Mouse (Mus musculus) ES-Bruce4 (cell line): ENCODE measurements around the gene Mrpl33.

Experiments used
- CTCF ChIP-seq: IDR thresholded peaks from one replicate; pipeline ENCODE4 v1.8.1; 2011; ENCODE audit warnings: low read depth, low read length
- POLR2A ChIP-seq: IDR thresholded peaks from one replicate; pipeline ENCODE4 v1.8.1; 2011; ENCODE audit warnings: low read length; ENCODE audit not compliant: insufficient read depth

GRCm38 (mm10) chr5:31564976-31565375, 31.8 kb upstream of the Mrpl33 start:
- TF ChIP-seq CTCF (no peak), POLR2A (no peak)
